ENCODE assay signal across 28 mouse cellular contexts in genomic region chr2:170768699-170769098, GRCm38 (mm10). TPM values are rescaled to one million over a fixed set of nuclear protein-coding genes. Genes with fewer than 3 reads are reported as not detected.
DNase-seq lines count a peak whose midpoint lies in the region; ATAC-seq and TF ChIP-seq lines count a peak whose summit lies in the region.
"Had no signal": no experiment of that assay in that cellular context is flagged by ENCODE, and none has a peak within 500 bp of the region (broad histone marks: within the 10 kb centered on the region; RNA-seq: fewer than 3 reads in every experiment).

No protein-coding gene starts in this region.

- 57% methylated on average over 6 of the region's 6 CpGs for WGBS in lung, embryonic 14.5 days
- whole genome bisulfite sequencing in lung, postnatal 0 days: 51% methylated on average over 6 of the region's 6 CpGs
- WGBS in midbrain, embryonic 11.5 days: 84% methylated on average over 6 of the region's 6 CpGs
- WGBS in midbrain, embryonic 15.5 days: 85% methylated on average over 6 of the region's 6 CpGs

- peak; percentile 67; the same call in 1 of the 2 replicates for ATAC-seq in lung, embryonic 14.5 days (ENCODE audit: insufficient read depth)
- peak; percentile 21; the same call in 1 of the 2 replicates for ATAC-seq in lung, postnatal 0 days
- ATAC-seq in midbrain, embryonic 11.5 days (ENCODE audit: low FRiP score): no peak
- ATAC-seq in midbrain, embryonic 15.5 days (replicated peaks): no peak
- ATAC-seq: forebrain, embryonic 13.5 days; forebrain, embryonic 16.5 days; hindbrain, embryonic 16.5 days had no signal

- no peaks in the 10 kb centered on the region for H3K4me1 ChIP-seq in lung, embryonic 14.5 days (ENCODE audit: insufficient read depth)
- no peaks in the 10 kb centered on the region for H3K4me1 ChIP-seq in lung, postnatal 0 days (ENCODE audit: insufficient read depth, low read depth, low read length)
- peaks cover 22% of the 10 kb centered on the region for H3K4me1 ChIP-seq in midbrain, embryonic 11.5 days (ENCODE audit: control insufficient read depth, insufficient read depth, low read length)
- H3K4me1 ChIP-seq in midbrain, embryonic 15.5 days: peaks cover 27% of the 10 kb centered on the region

- H3K9me3 ChIP-seq in lung, embryonic 14.5 days (ENCODE audit: low read depth, low read length): no peaks in the 10 kb centered on the region
- H3K9me3 ChIP-seq in lung, postnatal 0 days (ENCODE audit: low read length): no peaks in the 10 kb centered on the region
- H3K9me3 ChIP-seq in midbrain, embryonic 11.5 days (ENCODE audit: control insufficient read depth, low read length): no peaks in the 10 kb centered on the region
- H3K9me3 ChIP-seq in midbrain, embryonic 15.5 days: no peaks in the 10 kb centered on the region
- H3K9me3 ChIP-seq: forebrain, embryonic 10.5 days; forebrain, embryonic 13.5 days; heart, embryonic 10.5 days; heart, embryonic 13.5 days; hindbrain, embryonic 12.5 days had no signal

- no peak for TF ChIP-seq CTCF in lung, embryonic 14.5 days (IDR thresholded peaks at IDR 0.05; ENCODE audit: low read depth)
- TF ChIP-seq CTCF in lung, postnatal 0 days (IDR thresholded peaks at IDR 0.05): no peak

- no peak overlapping the region for H3K9ac ChIP-seq in lung, embryonic 14.5 days
- H3K9ac ChIP-seq in lung, postnatal 0 days (replicated peaks; ENCODE audit: low read depth): no peak overlapping the region
- no peak overlapping the region for H3K9ac ChIP-seq in midbrain, embryonic 11.5 days (ENCODE audit: low read length)
- no peak overlapping the region for H3K9ac ChIP-seq in midbrain, embryonic 15.5 days
- H3K9ac ChIP-seq: forebrain, embryonic 13.5 days; heart, embryonic 13.5 days; hindbrain, embryonic 12.5 days had no signal

- H3K4me3 ChIP-seq in lung, embryonic 14.5 days (ENCODE audit: low read depth, low read length): no peak overlapping the region
- no peak overlapping the region for H3K4me3 ChIP-seq in lung, postnatal 0 days (ENCODE audit: low read depth, low read length)
- no peak overlapping the region for H3K4me3 ChIP-seq in midbrain, embryonic 11.5 days (ENCODE audit: low read depth, low read length)
- no peak overlapping the region for H3K4me3 ChIP-seq in midbrain, embryonic 15.5 days
- H3K4me3 ChIP-seq: forebrain, embryonic 10.5 days; forebrain, embryonic 13.5 days; heart, adult 2 months; heart, embryonic 10.5 days; heart, embryonic 13.5 days; hindbrain, embryonic 12.5 days had no signal

- H3K36me3 ChIP-seq in lung, embryonic 14.5 days (ENCODE audit: insufficient read depth): no peaks in the 10 kb centered on the region
- H3K36me3 ChIP-seq in lung, postnatal 0 days (ENCODE audit: insufficient read depth, low read length): no peaks in the 10 kb centered on the region
- H3K36me3 ChIP-seq in midbrain, embryonic 11.5 days (ENCODE audit: control insufficient read depth, insufficient read depth, low read length): no peaks in the 10 kb centered on the region
- H3K36me3 ChIP-seq in midbrain, embryonic 15.5 days (replicated peaks): no peaks in the 10 kb centered on the region
- H3K36me3 ChIP-seq: forebrain, embryonic 10.5 days; G1E; heart, embryonic 10.5 days; heart, embryonic 13.5 days; hindbrain, embryonic 12.5 days had no signal

- no peaks in the 10 kb centered on the region; the same call in 1 of the 2 replicates for H3K27me3 ChIP-seq in lung, embryonic 14.5 days (ENCODE audit: insufficient read depth, low read length)
- H3K27me3 ChIP-seq in lung, postnatal 0 days (replicated peaks; ENCODE audit: insufficient read depth, low read length): no peaks in the 10 kb centered on the region
- H3K27me3 ChIP-seq in midbrain, embryonic 11.5 days (ENCODE audit: control insufficient read depth, insufficient read depth, low read length): no peaks in the 10 kb centered on the region
- no peaks in the 10 kb centered on the region for H3K27me3 ChIP-seq in midbrain, embryonic 15.5 days (replicated peaks)
- H3K27me3 ChIP-seq: CH12.LX; forebrain, embryonic 13.5 days; hindbrain, embryonic 12.5 days had no signal

- DNase-seq in lung, embryonic 14.5 days: no peak
- DNase-seq in lung, postnatal 14 days: no peak
- DNase-seq in lung, postnatal 0 days (ENCODE audit: low spot score): peak; percentile 8
- DNase-seq in lung, postnatal 25 days (ENCODE audit: low spot score): no peak
- DNase-seq in midbrain, embryonic 11.5 days (ENCODE audit: low spot score, missing footprints): peak; percentile 57
- no peak for DNase-seq in embryo, embryonic 11 days
- DNase-seq: adrenal gland, adult 2 months; adrenal gland, postnatal 14 days; B cell, adult 2 months; cerebellum, adult 11 months; cerebellum, adult 2 months; cerebellum, adult 9-11 months; cerebellum, postnatal 25 days; gastrocnemius, postnatal 10 days; gastrocnemius, postnatal 36 days; heart, adult 2 months; heart, postnatal 14 days; heart, postnatal 4 days had no signal

- H3K27ac ChIP-seq in lung, embryonic 14.5 days (ENCODE audit: low read depth): no peak overlapping the region
- H3K27ac ChIP-seq in lung, postnatal 0 days (ENCODE audit: low read length): no peak overlapping the region
- no peak overlapping the region for H3K27ac ChIP-seq in midbrain, embryonic 11.5 days (ENCODE audit: low read depth, low read length)
- no peak overlapping the region for H3K27ac ChIP-seq in midbrain, embryonic 15.5 days
- H3K27ac ChIP-seq: forebrain, embryonic 10.5 days; forebrain, embryonic 13.5 days; heart, adult 2 months; heart, embryonic 10.5 days; heart, embryonic 13.5 days; hindbrain, embryonic 12.5 days had no signal

- no peak overlapping the region for H3K4me2 ChIP-seq in lung, embryonic 14.5 days
- H3K4me2 ChIP-seq in lung, postnatal 0 days (replicated peaks; ENCODE audit: low read depth, low read length): no peak overlapping the region
- no peak overlapping the region for H3K4me2 ChIP-seq in midbrain, embryonic 11.5 days
- H3K4me2 ChIP-seq in midbrain, embryonic 15.5 days: no peak overlapping the region
- H3K4me2 ChIP-seq: forebrain, embryonic 13.5 days; heart, embryonic 13.5 days; hindbrain, embryonic 12.5 days had no signal

- TF ChIP-seq EP300 in lung, postnatal 0 days (IDR thresholded peaks at IDR 0.05): no peak

RNA-seq across cellular contexts. Expression of gene Dok5, which starts 37.1 kb away (rescaled TPM):
- polyA plus RNA-seq in lung, embryonic 14.5 days (2014; fragmentation: Nextera tagmentation; extraction: Ambion mirVana): 0.83 and 2.1 TPM in 2 replicates
- polyA plus RNA-seq in lung, postnatal 0 days (2015; fragmentation: Nextera tagmentation; extraction: Ambion mirVana): 0.55 TPM in 2 replicates
- polyA plus RNA-seq in midbrain, embryonic 11.5 days (2014; fragmentation: Nextera tagmentation; extraction: Ambion mirVana): 19.5 and 21.2 TPM in 2 replicates
- 52.9 and 55.1 TPM in 2 replicates for polyA plus RNA-seq in midbrain, embryonic 15.5 days (2015; fragmentation: Nextera tagmentation; extraction: Ambion mirVana)
- polyA plus RNA-seq: G1E had no signal

Comparison
In these comparisons a context has a peak if more than half of its experiments do, and no peak if none do; other contexts are left out.
1. DNase-seq: peak in lung, postnatal 0 days (single experiment) and midbrain, embryonic 11.5 days (single experiment); none in lung, embryonic 14.5 days (single experiment), lung, postnatal 14 days (single experiment), lung, postnatal 25 days (single experiment) and embryo, embryonic 11 days (single experiment).
2. ATAC-seq: peak in lung, embryonic 14.5 days (single experiment) and lung, postnatal 0 days (single experiment); none in midbrain, embryonic 11.5 days (single experiment) and midbrain, embryonic 15.5 days (single experiment).